Mouse (Mus musculus): Measurements from ENCODE around the gene Nfe2l2. TPM values are rescaled to one million over a fixed set of nuclear protein-coding genes. Genes with fewer than 3 reads are reported as not detected.

The Nfe2l2 gene
- total and polyA plus RNA-seq, 2 experiments from 2014 or later = 8.9 to 11.3 TPM

GRCm38 (mm10) chr2:75684526-75684925 lies 19.9 kb downstream of the Nfe2l2 start:
- WGBS = 75% methylated on average over 3 of the region's 3 CpGs
- no peak overlapping the region for H3K27ac ChIP-seq (ENCODE audit: low read depth, low read length)
- no peak overlapping the region for H3K9ac ChIP-seq (replicated peaks; ENCODE audit: low read length, poor library complexity, severe bottlenecking)
- no peak overlapping the region for H3K4me3 ChIP-seq (ENCODE audit: low read depth, low read length)
- no peaks in the 10 kb centered on the region; the same call in 1 of the 2 replicates for H3K4me1 ChIP-seq (ENCODE audit: insufficient read depth, low read length)
- no peaks in the 10 kb centered on the region for H3K36me3 ChIP-seq (ENCODE audit: insufficient read depth, low read length)
- ATAC-seq (ENCODE audit: low FRiP score) = no peak
- TF ChIP-seq CTCF (IDR thresholded peaks at IDR 0.05) = no peak
- no peak overlapping the region for H3K4me2 ChIP-seq (ENCODE audit: low read depth, low read length, poor library complexity, severe bottlenecking)
- H3K27me3 ChIP-seq (ENCODE audit: insufficient read depth, low read length) = no peaks in the 10 kb centered on the region
- DNase-seq (ENCODE audit: low spot score) = no peak
- no peaks in the 10 kb centered on the region for H3K9me3 ChIP-seq (ENCODE audit: low read length)

GRCm38 (mm10) chr2:75682978-75683709 lies 21.3 kb downstream of the Nfe2l2 start:
- no peak overlapping the region for H3K4me2 ChIP-seq (ENCODE audit: low read depth, low read length, poor library complexity, severe bottlenecking)
- no peaks in the 10 kb centered on the region for H3K4me1 ChIP-seq (ENCODE audit: insufficient read depth, low read length)
- H3K27me3 ChIP-seq (ENCODE audit: insufficient read depth, low read length) = no peaks in the 10 kb centered on the region
- TF ChIP-seq CTCF (IDR thresholded peaks at IDR 0.05) = no peak
- 77% methylated on average over 15 of the region's 15 CpGs for WGBS
- H3K36me3 ChIP-seq (ENCODE audit: insufficient read depth, low read length) = no peaks in the 10 kb centered on the region
- ATAC-seq (ENCODE audit: low FRiP score) (no peak), DNase-seq (ENCODE audit: low spot score) (no peak)
- H3K9me3 ChIP-seq (ENCODE audit: low read length) = no peaks in the 10 kb centered on the region
- no peak overlapping the region for H3K4me3 ChIP-seq (ENCODE audit: low read depth, low read length)
- no peak overlapping the region for H3K27ac ChIP-seq (ENCODE audit: low read depth, low read length)
- no peak overlapping the region for H3K9ac ChIP-seq (replicated peaks; ENCODE audit: low read length, poor library complexity, severe bottlenecking)

- DNase-seq (ENCODE audit: low spot score) (no peak), ATAC-seq (ENCODE audit: low FRiP score) (no peak)
- Histone ChIP-seq H3K27me3 (ENCODE audit: insufficient read depth, low read length) (no peaks in the 10 kb centered on the region), H3K4me2 (ENCODE audit: low read depth, low read length, poor library complexity, severe bottlenecking) (no peak overlapping the region), H3K36me3 (ENCODE audit: insufficient read depth, low read length) (no peaks in the 10 kb centered on the region), H3K9me3 (ENCODE audit: low read length) (no peaks in the 10 kb centered on the region), H3K4me1 (ENCODE audit: insufficient read depth, low read length) (no peaks in the 10 kb centered on the region), H3K4me3 (ENCODE audit: low read depth, low read length) (no peak overlapping the region), H3K9ac (replicated peaks; ENCODE audit: low read length, poor library complexity, severe bottlenecking) (no peak overlapping the region), H3K27ac (ENCODE audit: low read depth, low read length) (no peak overlapping the region)
- 81% methylated on average over 7 of the region's 7 CpGs for WGBS
- no peak for TF ChIP-seq CTCF (IDR thresholded peaks at IDR 0.05)
Measured at GRCm38 (mm10) chr2:75681439-75681838, 23.0 kb downstream of the Nfe2l2 start.

- H3K27ac ChIP-seq (ENCODE audit: low read depth, low read length) = no peak overlapping the region
- ATAC-seq (ENCODE audit: low FRiP score) (no peak), DNase-seq (ENCODE audit: low spot score) (no peak)
- H3K4me1 ChIP-seq (ENCODE audit: insufficient read depth, low read length) = no peaks in the 10 kb centered on the region
- no peaks in the 10 kb centered on the region for H3K36me3 ChIP-seq (ENCODE audit: insufficient read depth, low read length)
- H3K9me3 ChIP-seq (ENCODE audit: low read length) = no peaks in the 10 kb centered on the region
- 94% methylated on average over 8 of the region's 8 CpGs for WGBS
- TF ChIP-seq CTCF (IDR thresholded peaks at IDR 0.05) = no peak
- H3K9ac ChIP-seq (replicated peaks; ENCODE audit: low read length, poor library complexity, severe bottlenecking) = no peak overlapping the region
- no peaks in the 10 kb centered on the region for H3K27me3 ChIP-seq (ENCODE audit: insufficient read depth, low read length)
- no peak overlapping the region for H3K4me2 ChIP-seq (ENCODE audit: low read depth, low read length, poor library complexity, severe bottlenecking)
- H3K4me3 ChIP-seq (ENCODE audit: low read depth, low read length) = no peak overlapping the region
Measured at GRCm38 (mm10) chr2:75679947-75680346, 24.5 kb downstream of the Nfe2l2 start.

- Histone ChIP-seq H3K27me3 (ENCODE audit: insufficient read depth, low read length) (no peaks in the 10 kb centered on the region), H3K4me2 (ENCODE audit: low read depth, low read length, poor library complexity, severe bottlenecking) (no peak overlapping the region), H3K4me1 (ENCODE audit: insufficient read depth, low read length) (no peaks in the 10 kb centered on the region), H3K9me3 (ENCODE audit: low read length) (no peaks in the 10 kb centered on the region), H3K27ac (ENCODE audit: low read depth, low read length) (no peak overlapping the region), H3K36me3 (ENCODE audit: insufficient read depth, low read length) (no peaks in the 10 kb centered on the region), H3K9ac (replicated peaks; ENCODE audit: low read length, poor library complexity, severe bottlenecking) (no peak overlapping the region), H3K4me3 (ENCODE audit: low read depth, low read length) (no peak overlapping the region)
- WGBS = 74% methylated on average over 14 of the region's 14 CpGs
- ATAC-seq (ENCODE audit: low FRiP score) (no peak), DNase-seq (ENCODE audit: low spot score) (no peak)
- no peak for TF ChIP-seq CTCF (IDR thresholded peaks at IDR 0.05)
Measured at GRCm38 (mm10) chr2:75676567-75676966, 27.9 kb downstream of the Nfe2l2 start.

GRCm38 (mm10) chr2:75672561-75672960 lies 31.9 kb downstream of the Nfe2l2 start:
- DNase-seq (ENCODE audit: low spot score) = no peak
- no peak for TF ChIP-seq CTCF (IDR thresholded peaks at IDR 0.05)
- no peaks in the 10 kb centered on the region for H3K36me3 ChIP-seq (ENCODE audit: insufficient read depth, low read length)

More at GRCm38 (mm10) chr2:75672561-75672960, 31.9 kb downstream of the Nfe2l2 start:
- H3K9me3 ChIP-seq (ENCODE audit: low read length) = no peaks in the 10 kb centered on the region
- H3K27ac ChIP-seq (ENCODE audit: low read depth, low read length) = no peak overlapping the region
- H3K9ac ChIP-seq (replicated peaks; ENCODE audit: low read length, poor library complexity, severe bottlenecking) = no peak overlapping the region
- ATAC-seq (ENCODE audit: low FRiP score) = no peak
- H3K4me3 ChIP-seq (ENCODE audit: low read depth, low read length) = no peak overlapping the region
- no peaks in the 10 kb centered on the region for H3K4me1 ChIP-seq (ENCODE audit: insufficient read depth, low read length)
- no peaks in the 10 kb centered on the region for H3K27me3 ChIP-seq (ENCODE audit: insufficient read depth, low read length)
- 82% methylated on average over 3 of the region's 3 CpGs for WGBS
- H3K4me2 ChIP-seq (ENCODE audit: low read depth, low read length, poor library complexity, severe bottlenecking) = no peak overlapping the region

Measured in midbrain, postnatal 0 days (tissue).